Mouse (Mus musculus): ENCODE results near the gene Shkbp1.

GRCm38 (mm10) chr7:27359706-27360358 is 4.0 kb upstream of the Shkbp1 start:
- TF ChIP-seq GATA1 (IDR thresholded peaks at IDR 0.05; ENCODE audit: borderline replicate concordance, low read length), result no peak
- no peak for TF ChIP-seq FLI1 (IDR thresholded peaks at IDR 0.05; ENCODE audit: low read length)
